Comparison of ENCODE assay signal across 23 mouse cellular contexts in genomic region chr17:63458052-63458451, GRCm38 (mm10).
"Had no signal": no experiment of that assay in that cellular context is flagged by ENCODE, and none has a peak within 500 bp of the region (broad histone marks: within the 10 kb centered on the region; RNA-seq: fewer than 3 reads in every experiment).

No protein-coding gene starts in this region.

- H3K4me1 ChIP-seq: limb, embryonic 12.5 days; limb, embryonic 15.5 days; neural tube, embryonic 13.5 days had no signal

- ATAC-seq: liver, postnatal 0 days; lung, postnatal 0 days; midbrain, embryonic 13.5 days; midbrain, embryonic 16.5 days had no signal

- DNase-seq: kidney, adult 18-20 months; kidney, adult 9 months; kidney, postnatal 14 days; kidney, postnatal 4 days; left cerebral cortex, postnatal 4 days; liver, postnatal 0 days; lung, embryonic 14.5 days; retina, postnatal 1 day; thymus, adult 2 months; thymus, postnatal 14 days; thymus, postnatal 4 days had no signal

- H3K9ac ChIP-seq: limb, embryonic 12.5 days; limb, embryonic 15.5 days; liver, embryonic 14.5 days; liver, postnatal 0 days; lung, embryonic 14.5 days; midbrain, embryonic 13.5 days; neural tube, embryonic 13.5 days had no signal

- H3K4me3 ChIP-seq: limb, embryonic 12.5 days; limb, embryonic 15.5 days; megakaryocyte, embryonic 14.5 days; midbrain, embryonic 10.5 days; midbrain, embryonic 13.5 days; myocyte; neural tube, embryonic 13.5 days had no signal

- H3K9me3 ChIP-seq: limb, embryonic 12.5 days; limb, embryonic 15.5 days; megakaryocyte, embryonic 14.5 days; midbrain, embryonic 10.5 days; midbrain, embryonic 13.5 days; neural tube, embryonic 13.5 days had no signal

- H3K4me2 ChIP-seq: limb, embryonic 12.5 days; limb, embryonic 15.5 days; liver, embryonic 11.5 days; lung, embryonic 14.5 days; midbrain, embryonic 13.5 days; neural tube, embryonic 13.5 days had no signal

- H3K27me3 ChIP-seq: limb, embryonic 12.5 days; limb, embryonic 15.5 days; megakaryocyte, embryonic 14.5 days; midbrain, embryonic 13.5 days; neural tube, embryonic 13.5 days had no signal

- H3K27ac ChIP-seq: limb, embryonic 12.5 days; limb, embryonic 15.5 days; liver, embryonic 14.5 days; midbrain, embryonic 10.5 days; midbrain, embryonic 13.5 days; neural tube, embryonic 13.5 days; stomach, postnatal 0 days had no signal
